Mouse (Mus musculus): ENCODE measurements around the gene 1110032A03Rik. TPM values are rescaled to one million over a fixed set of nuclear protein-coding genes. Genes with fewer than 3 reads are reported as not detected.
A peak's percentile ranks its signal among the peaks of the same experiment; 100 is the strongest.

The 1110032A03Rik gene
- total RNA-seq (2021), result 10 to 100 TPM; 29.6 to 30.2 TPM
- long read RNA-seq, experiment 1, transcript 1110032A03Rik-201 (4 exons, 2,082 nt), result major isoform, 8 of 15 reads
- long read RNA-seq, experiment 1, partial matches to known transcripts, result 4 of 15 reads
- long read RNA-seq, experiment 1, other reads (novel, unspliced or antisense), result 3 of 15 reads
- long read RNA-seq, experiment 2, transcript 1110032A03Rik-201 (4 exons, 2,082 nt), result major isoform, 17 of 22 reads
- long read RNA-seq, experiment 2, partial matches to known transcripts, result 3 of 22 reads
- long read RNA-seq, experiment 2, other reads (novel, unspliced or antisense), result 2 of 22 reads

DNA sequence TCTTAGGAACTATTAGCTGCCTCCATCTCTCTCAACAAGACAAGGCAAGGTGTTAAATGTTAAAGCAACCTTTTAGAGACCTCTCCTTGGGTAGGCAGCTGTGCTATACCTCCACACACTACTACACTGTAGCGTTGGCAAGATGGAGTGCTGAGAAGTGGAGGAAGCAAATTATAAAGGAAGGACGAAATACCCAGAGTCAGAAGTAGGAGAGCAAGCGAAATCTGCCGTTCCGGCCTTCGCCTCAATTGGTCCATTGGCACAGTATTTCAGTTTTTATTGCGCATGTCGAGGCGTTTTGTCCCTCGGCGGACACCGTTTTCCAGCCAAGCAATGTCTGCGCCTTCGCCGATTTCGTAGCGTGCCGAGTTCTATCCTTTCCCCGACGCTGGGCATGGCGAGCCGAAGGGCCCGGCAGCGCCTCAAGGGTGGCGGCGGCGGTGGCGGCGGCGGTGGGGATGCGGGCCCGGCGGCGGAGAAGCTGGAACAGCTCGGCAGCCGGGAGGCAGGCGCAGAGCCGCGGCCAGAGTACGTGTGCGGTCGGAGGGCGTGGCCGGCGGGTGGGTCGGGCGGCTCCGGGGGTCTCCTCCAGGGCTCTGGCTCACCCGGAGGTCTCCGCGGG, at the start of gene 1110032A03Rik, which contains the start of gene Alg9:
Gene 1110032A03Rik (minus strand): TSS at position 530 of the 622 bp plus-strand sequence.
Gene Alg9 (plus strand): TSS at position 29 of the 622 bp plus-strand sequence.
- TF ChIP-seq CTCF (conservative IDR thresholded peaks at IDR 0.05), result 0 out of 2 replicates have a peak, but pooled peaks have one; percentile 16
- H3K4me3 ChIP-seq, result peak within 1 kb of the TSS; percentile 71
- H3K27ac ChIP-seq, result peak within 1 kb of the TSS; percentile 90
- peak; percentile 81 to 91 for DNase-seq (ENCODE audit: low spot score in 2 of 2)

DNA sequence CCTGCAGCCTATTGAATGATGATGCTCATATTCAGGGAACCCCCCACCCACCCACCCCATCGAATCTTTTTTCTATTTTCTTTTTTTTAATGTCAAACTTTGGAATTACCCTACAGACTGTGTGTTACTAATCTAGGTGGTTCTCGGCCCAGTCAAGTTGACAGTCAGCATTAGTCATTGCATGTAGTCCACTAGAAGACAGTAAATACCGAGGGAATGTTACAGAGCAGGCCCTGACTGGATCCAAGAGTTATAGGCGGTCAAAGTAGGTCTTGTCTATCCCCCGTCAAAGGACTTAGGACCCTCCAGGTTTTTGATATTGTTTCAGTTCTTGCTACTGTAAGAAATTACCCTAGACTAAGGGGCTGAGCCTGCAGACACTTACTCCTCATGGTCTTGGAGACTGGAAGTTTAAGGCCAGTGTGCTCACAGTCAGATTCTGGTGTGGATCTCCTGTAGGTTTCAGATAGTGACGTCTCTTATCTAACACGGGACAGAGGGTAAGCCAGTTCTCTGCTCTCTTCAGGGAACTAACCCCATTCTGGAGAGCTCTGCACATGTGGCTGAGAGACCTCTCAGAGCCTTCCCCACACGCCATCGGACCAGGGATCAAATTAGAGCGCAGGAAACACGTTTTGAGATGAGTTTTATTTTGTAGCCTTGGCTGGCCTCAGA, 48.6 kb upstream of the 1110032A03Rik start:
- Histone ChIP-seq H3K4me3 (no peak overlapping the region), H3K27ac (no peak overlapping the region)
- no peak for TF ChIP-seq CTCF (conservative IDR thresholded peaks at IDR 0.05)
- no peak for DNase-seq (ENCODE audit: low spot score in 2 of 2)

DNA sequence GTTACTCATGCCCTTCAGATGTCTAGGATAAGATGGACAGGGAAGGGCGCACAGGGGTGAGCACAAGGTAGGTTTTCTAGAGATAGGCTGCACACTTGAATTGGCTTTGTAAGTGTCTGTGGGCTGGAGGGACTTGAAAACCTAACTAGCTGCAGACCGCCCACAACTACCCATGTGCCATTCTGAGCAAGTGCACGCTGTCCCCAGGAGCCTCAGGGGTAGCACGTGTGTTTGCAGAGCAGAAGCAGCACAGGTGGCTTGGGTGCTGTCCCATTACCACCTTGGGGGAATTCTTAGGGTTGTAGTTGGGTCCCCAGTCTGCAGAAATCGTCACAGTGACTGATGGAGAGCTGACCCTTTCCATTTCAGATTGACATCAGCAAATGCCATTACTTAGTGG, 46.9 kb upstream of the 1110032A03Rik start:
- no peak for TF ChIP-seq CTCF (conservative IDR thresholded peaks at IDR 0.05)
- Histone ChIP-seq H3K4me3 (no peak overlapping the region), H3K27ac (no peak overlapping the region)
- no peak for DNase-seq (ENCODE audit: low spot score in 2 of 2)

- H3K27ac ChIP-seq, result no peak overlapping the region
- TF ChIP-seq CTCF (conservative IDR thresholded peaks at IDR 0.05), result no peak
- no peak overlapping the region for H3K4me3 ChIP-seq
- DNase-seq (ENCODE audit: low spot score in 2 of 2), result no peak
These were observed 46.3 kb upstream of the 1110032A03Rik start for GRCm38 (mm10) chr9:50821651-50822050.

DNA sequence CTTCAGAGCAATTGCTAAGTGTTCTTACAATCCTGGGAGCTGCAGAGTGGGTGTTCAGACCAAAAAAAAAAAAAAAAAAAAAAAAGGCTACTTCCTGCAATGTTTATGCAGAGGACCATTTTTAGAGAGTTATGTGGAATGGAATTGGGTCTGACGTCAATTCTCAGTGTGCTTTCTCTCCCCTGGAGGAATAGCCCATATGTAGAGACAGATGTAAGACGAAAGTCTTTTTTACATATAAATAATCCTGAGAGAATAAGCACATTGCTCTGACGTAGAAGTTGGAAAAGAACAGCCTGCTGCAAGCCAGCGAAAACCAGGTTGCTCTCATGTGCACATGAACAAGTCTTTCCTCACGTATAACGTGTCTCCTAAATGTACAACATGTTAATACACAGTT, 44.4 kb upstream of the 1110032A03Rik start:
- Histone ChIP-seq H3K4me3 (no peak overlapping the region), H3K27ac (peak overlapping the region; percentile 69; the same call in 1 of the 2 replicates)
- peak in 1 of 2 experiments; percentile 31 for DNase-seq (ENCODE audit: low spot score in 2 of 2)
- no peak for TF ChIP-seq CTCF (conservative IDR thresholded peaks at IDR 0.05)

- H3K4me3 ChIP-seq, result no peak overlapping the region
- H3K27ac ChIP-seq, result no peak overlapping the region
- no peak for DNase-seq (ENCODE audit: low spot score in 2 of 2)
- no peak for TF ChIP-seq CTCF (conservative IDR thresholded peaks at IDR 0.05)
These were observed 42.7 kb upstream of the 1110032A03Rik start for GRCm38 (mm10) chr9:50818050-50818449.

DNA sequence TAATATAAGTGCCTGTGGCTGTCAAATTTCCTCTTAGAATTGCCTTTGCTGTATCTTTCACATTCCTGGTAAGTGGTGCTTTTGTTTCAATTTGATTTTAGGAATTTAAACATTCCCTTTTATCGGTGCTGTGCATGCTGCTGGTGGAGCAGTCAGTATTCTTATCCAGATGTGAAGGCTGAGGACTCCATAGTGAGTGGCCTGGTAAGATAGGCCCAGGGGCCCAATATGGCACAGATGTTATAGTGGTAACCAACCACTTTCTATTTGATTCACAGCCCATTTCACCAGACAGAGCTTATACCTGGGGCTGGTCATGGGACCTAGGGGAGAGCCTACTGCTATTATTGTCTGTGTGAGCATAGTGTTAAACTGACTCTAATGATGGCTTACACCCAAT, 41.2 kb upstream of the 1110032A03Rik start:
- DNase-seq (ENCODE audit: low spot score in 2 of 2), result no peak
- Histone ChIP-seq H3K27ac (no peak overlapping the region), H3K4me3 (no peak overlapping the region)
- no peak for TF ChIP-seq CTCF (conservative IDR thresholded peaks at IDR 0.05)

GRCm38 (mm10) chr9:50815666-50816065, 40.3 kb upstream of the 1110032A03Rik start:
- no peak overlapping the region for H3K4me3 ChIP-seq
- H3K27ac ChIP-seq, result no peak overlapping the region
- no peak for DNase-seq (ENCODE audit: low spot score in 2 of 2)
- no peak for TF ChIP-seq CTCF (conservative IDR thresholded peaks at IDR 0.05)

GRCm38 (mm10) chr9:50813796-50814195, 38.5 kb upstream of the 1110032A03Rik start:
- DNase-seq (ENCODE audit: low spot score in 2 of 2), result no peak
- no peak for TF ChIP-seq CTCF (conservative IDR thresholded peaks at IDR 0.05)
- no peak overlapping the region for H3K4me3 ChIP-seq
- H3K27ac ChIP-seq, result no peak overlapping the region

GRCm38 (mm10) chr9:50811746-50812145, 36.4 kb upstream of the 1110032A03Rik start:
- no peak for TF ChIP-seq CTCF (conservative IDR thresholded peaks at IDR 0.05)
- no peak for DNase-seq (ENCODE audit: low spot score in 2 of 2)
- Histone ChIP-seq H3K4me3 (no peak overlapping the region), H3K27ac (no peak overlapping the region)

DNA sequence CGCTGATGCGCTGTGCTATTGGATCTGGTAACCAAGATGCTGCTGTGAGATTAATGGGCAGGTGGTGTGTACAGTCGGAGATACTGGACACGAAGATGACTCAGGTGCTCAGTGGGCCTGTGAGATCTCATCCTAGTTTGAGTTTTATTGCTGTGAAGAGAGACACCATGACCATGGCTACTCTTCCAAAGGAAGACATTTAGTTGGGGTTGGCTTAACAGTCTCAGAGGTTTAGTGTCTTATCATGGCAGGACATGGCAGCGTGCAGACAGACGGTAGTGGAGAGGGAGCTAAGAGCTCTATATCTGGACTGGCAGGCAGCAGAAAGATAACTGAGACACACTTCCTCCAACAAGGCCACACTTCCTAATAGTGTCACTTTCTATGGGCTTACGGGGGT, 35.9 kb upstream of the 1110032A03Rik start:
- Histone ChIP-seq H3K4me3 (no peak overlapping the region), H3K27ac (no peak overlapping the region)
- TF ChIP-seq CTCF (conservative IDR thresholded peaks at IDR 0.05), result no peak
- no peak for DNase-seq (ENCODE audit: low spot score in 2 of 2)

DNA sequence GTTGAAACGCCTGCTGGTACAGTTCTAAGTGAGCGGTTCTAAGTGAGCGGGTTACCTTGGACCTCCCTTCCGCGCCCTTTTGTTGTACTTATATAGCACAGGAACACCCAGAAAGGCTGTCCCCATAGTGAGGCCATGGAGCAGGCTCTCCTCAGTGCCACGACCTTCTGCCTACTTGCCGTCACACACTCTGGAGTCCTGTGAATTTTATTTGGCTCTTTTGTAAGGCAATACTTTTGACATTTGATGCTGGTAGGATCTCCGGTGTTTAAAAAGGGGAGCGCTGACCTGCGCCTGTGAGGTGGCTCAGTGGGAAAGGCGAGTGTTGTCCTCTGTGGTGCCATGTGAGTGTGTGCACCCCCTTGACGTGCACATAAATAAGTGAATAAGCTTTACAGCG, 33.8 kb upstream of the 1110032A03Rik start:
- Histone ChIP-seq H3K27ac (no peak overlapping the region), H3K4me3 (no peak overlapping the region)
- DNase-seq (ENCODE audit: low spot score in 2 of 2), result no peak
- no peak for TF ChIP-seq CTCF (conservative IDR thresholded peaks at IDR 0.05)

GRCm38 (mm10) chr9:50808471-50808870, 33.2 kb upstream of the 1110032A03Rik start:
- TF ChIP-seq CTCF (conservative IDR thresholded peaks at IDR 0.05), result no peak
- H3K4me3 ChIP-seq, result no peak overlapping the region
- no peak overlapping the region for H3K27ac ChIP-seq
- DNase-seq (ENCODE audit: low spot score in 2 of 2), result no peak
